In the genomic region with DNA sequence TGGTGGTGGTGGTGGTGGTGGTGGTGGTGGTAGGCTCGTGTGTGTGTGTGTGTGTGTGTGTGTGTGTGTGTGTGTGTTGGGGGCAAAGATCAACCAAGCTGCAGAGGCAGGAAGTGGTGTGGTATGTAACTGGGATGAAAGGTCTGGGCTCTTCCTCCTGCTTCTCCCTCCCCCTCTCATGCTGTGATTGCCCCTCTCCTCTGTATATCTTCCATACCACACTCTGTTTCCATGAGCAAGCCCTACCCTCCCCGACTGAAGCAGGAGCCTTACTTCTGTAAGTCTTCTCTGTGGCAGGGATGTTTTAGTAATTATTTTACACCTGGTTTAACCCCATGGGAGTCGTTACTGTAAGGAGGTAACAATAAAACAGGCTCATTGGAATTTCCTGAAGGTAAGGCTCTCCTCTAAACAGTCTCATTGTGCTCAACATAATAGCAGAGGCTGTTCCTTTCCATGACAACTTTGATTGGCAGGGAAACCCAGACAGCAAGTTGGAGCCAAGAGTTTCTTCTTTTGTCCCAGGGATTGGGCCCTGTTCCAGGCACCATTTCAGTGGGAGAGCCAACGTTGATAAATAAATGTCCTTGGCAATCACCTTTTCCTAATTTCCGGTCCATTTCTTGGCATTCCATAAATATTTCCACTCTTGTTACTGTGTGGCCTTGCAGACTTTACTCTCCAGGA, we compare ENCODE assay signal across 11 mouse cellular contexts.
DNase-seq lines count a peak whose midpoint lies in the region; ATAC-seq lines count a peak whose summit lies in the region.
"Had no signal": no experiment of that assay in that cellular context is flagged by ENCODE, and none has a peak within 500 bp of the region (broad histone marks: within the 10 kb centered on the region; RNA-seq: fewer than 3 reads in every experiment).

No protein-coding gene starts in this region.

- no peak overlapping the region for H3K9ac ChIP-seq in kidney, embryonic 14.5 days (ENCODE audit: low read depth, low read length)

- H3K9me3 ChIP-seq in kidney, embryonic 14.5 days (ENCODE audit: control insufficient read depth, low read length), result peaks cover 7% of the 10 kb centered on the region; the same call in 1 of the 2 replicates

- no peaks in the 10 kb centered on the region for H3K36me3 ChIP-seq in kidney, embryonic 14.5 days (ENCODE audit: control insufficient read depth, insufficient read depth, low read length)

- H3K4me2 ChIP-seq in kidney, embryonic 14.5 days (replicated peaks; ENCODE audit: low read depth, low read length), result no peak overlapping the region
- H3K4me2 ChIP-seq: liver, embryonic 11.5 days had no signal

- peak; percentile 11 for DNase-seq in embryo, embryonic 11.5 days (ENCODE audit: low read depth, low spot score)
- no peak for DNase-seq in embryo, embryonic 11 days
- peak; percentile 13 to 43 for DNase-seq in kidney, postnatal 25 days
- peak; percentile 31 for DNase-seq in ZHBTc4 (ENCODE audit: low read depth, low spot score)
- peak; percentile 38 to 42 for DNase-seq in heart, postnatal 36 days
- DNase-seq in thymus, postnatal 4 days, result no peak
- no peak for DNase-seq in embryo, embryonic 9.5 days (ENCODE audit: extremely low spot score)
- DNase-seq: cerebellum, adult 11-12 months; thymus, adult 18-20 months had no signal

- 37% methylated on average over 5 of the region's 5 CpGs for WGBS in kidney, embryonic 14.5 days

- H3K27me3 ChIP-seq in kidney, embryonic 14.5 days (ENCODE audit: control insufficient read depth, insufficient read depth, low read length), result no peaks in the 10 kb centered on the region

- H3K4me1 ChIP-seq in kidney, embryonic 14.5 days (ENCODE audit: control insufficient read depth, insufficient read depth, low read length), result no peaks in the 10 kb centered on the region

- H3K4me3 ChIP-seq in kidney, embryonic 14.5 days (ENCODE audit: low read length), result no peak overlapping the region

- H3K27ac ChIP-seq in kidney, embryonic 14.5 days (ENCODE audit: low read depth, low read length), result no peak overlapping the region

- intact Hi-C loops in heart, postnatal 36 days (cut with DNase I), result loop anchor here (5.0 kb wide), 1 partner anchor 91 kb away; the partner anchor contains the start of gene Auts2

- ATAC-seq in kidney, embryonic 14.5 days (ENCODE audit: low FRiP score, low TSS enrichment), result no peak

Comparison
In these comparisons a context has a peak if more than half of its experiments do, and no peak if none do; other contexts are left out.
1. DNase-seq: peak in embryo, embryonic 11.5 days (single experiment), kidney, postnatal 25 days (2 of 2), ZHBTc4 (single experiment) and heart, postnatal 36 days (2 of 2); none in embryo, embryonic 11 days (single experiment), thymus, postnatal 4 days (single experiment) and embryo, embryonic 9.5 days (single experiment).